Mouse (Mus musculus) yolk sac, embryonic 10.5 days (tissue): ENCODE data around the gene Pnmal1.
A peak's percentile ranks its signal among the peaks of the same experiment; 100 is the strongest.

ENCODE experiments used
- DNase-seq: peaks from one replicate; pipeline ENCODE4 v3.0.0-alpha.2; 2017; ENCODE audit warnings: low spot score

Pnmal1 gene

GRCm38 (mm10) chr7:16959539-16960187 lies at the start of gene Pnmal1:
Pnmal1 (plus strand) TSS chr7:16959679.
- DNase-seq, result no peak

- DNase-seq, result no peak
Measured at GRCm38 (mm10) chr7:16909909-16910308, 49.6 kb upstream of the Pnmal1 start.

DNA sequence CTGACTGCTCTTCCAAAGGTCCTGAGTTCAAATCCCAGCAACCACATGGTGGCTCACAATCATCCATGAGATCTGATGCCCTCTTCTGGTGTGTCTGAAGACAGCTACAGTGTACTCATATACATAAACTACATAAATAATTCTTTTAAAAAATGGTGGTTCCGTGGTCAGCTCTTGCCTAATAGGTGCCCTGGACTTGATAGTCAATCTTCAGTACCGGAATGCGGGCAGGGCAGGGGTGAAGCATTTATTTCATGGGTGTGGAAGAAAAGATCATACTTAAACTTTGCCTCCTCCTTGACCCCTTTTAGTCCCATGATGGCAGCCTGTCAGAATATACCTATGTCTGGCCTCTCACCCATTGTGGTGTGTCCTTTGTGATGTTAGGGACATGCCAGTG lies 47.6 kb upstream of the Pnmal1 start:
- no peak for DNase-seq

- no peak for DNase-seq
Measured at GRCm38 (mm10) chr7:16912360-16912759, 47.1 kb upstream of the Pnmal1 start.

DNA sequence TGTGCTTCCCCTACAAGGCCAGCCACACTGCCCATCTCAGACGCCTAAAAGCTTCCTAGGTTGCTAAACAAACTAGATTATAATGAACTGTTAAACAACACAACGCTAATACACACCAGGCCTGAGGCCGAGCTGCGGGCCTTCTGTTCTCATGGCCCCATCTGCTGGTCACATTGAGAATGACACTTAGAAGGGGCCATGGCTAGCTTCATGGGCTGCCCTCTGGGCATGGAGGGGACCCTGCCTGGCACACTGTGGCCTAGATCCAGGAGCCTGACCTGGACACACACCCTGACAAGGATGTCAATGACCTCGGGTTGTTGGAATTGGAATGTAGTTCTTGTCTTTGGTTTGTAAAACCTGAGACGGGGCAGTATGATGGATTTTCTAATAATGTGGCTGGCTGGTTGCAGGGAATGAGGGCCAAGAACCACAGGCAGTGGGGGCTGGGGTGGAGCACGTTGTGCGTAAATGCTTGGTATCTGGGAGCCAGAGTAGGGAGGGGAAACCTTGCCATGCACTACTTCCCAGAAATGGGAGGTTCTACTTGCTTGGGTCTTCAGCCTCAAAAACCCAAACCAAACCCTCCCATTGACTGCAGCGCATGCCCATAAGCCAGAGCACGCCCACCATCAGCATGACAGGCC lies 45.5 kb upstream of the Pnmal1 start:
- DNase-seq, result peak; percentile 62

- no peak for DNase-seq
Measured at GRCm38 (mm10) chr7:16914453-16915343, 44.8 kb upstream of the Pnmal1 start.

GRCm38 (mm10) chr7:16915461-16916340 lies 43.8 kb upstream of the Pnmal1 start:
- no peak for DNase-seq

GRCm38 (mm10) chr7:16916342-16917265 lies 42.9 kb upstream of the Pnmal1 start:
- DNase-seq, result no peak

DNA sequence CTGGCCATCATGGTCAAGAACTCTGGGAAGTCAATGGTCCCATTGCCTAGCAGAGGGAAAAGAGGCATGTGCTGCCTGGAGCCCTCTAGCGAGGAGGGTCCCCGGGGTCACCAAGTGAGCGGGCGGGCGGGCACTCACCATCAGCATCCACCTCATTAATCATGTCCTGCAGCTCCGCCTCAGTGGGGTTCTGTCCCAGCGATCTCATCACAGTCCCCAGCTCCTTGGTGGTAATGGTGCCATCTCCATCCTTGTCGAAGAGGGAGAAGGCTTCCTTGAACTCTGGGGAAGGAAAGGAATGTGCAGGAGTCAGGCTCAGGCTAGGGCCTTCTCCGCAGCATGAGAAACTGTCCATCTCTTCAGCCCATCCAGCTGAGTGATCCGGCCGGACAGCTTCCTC lies 42.0 kb upstream of the Pnmal1 start:
- no peak for DNase-seq

- no peak for DNase-seq
Measured at GRCm38 (mm10) chr7:16918014-16918413, 41.5 kb upstream of the Pnmal1 start.

GRCm38 (mm10) chr7:16918670-16919069 lies 40.8 kb upstream of the Pnmal1 start:
- no peak for DNase-seq

GRCm38 (mm10) chr7:16919395-16920149 lies 39.9 kb upstream of the Pnmal1 start:
- DNase-seq, result no peak

- no peak for DNase-seq
Measured at GRCm38 (mm10) chr7:16920150-16920579, 39.3 kb upstream of the Pnmal1 start.

GRCm38 (mm10) chr7:16920818-16921791 lies 38.4 kb upstream of the Pnmal1 start:
- DNase-seq, result peak; percentile 36

DNA sequence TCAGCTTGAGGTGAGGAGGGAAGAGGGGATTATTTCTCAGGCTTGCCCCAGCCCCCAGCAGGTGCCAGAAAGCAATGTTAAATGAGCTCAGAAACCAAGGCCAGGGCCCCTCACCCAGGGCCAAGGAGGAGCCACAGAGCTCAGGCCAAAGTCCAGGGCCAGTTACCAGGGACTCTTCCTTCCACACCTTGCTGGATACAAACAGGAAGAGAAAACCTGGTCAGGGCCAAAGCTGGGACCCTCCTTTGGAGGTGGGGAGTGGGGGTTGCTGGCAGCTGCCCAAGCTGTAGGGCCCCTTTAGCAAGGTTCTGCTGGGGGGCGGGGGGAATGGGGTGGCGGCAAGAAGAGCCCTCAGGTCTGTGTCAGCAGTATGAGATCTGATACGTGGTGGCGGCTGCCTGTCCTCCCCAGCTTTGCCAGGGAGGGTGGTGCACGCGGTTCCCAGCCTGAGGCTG lies 37.6 kb upstream of the Pnmal1 start:
- DNase-seq, result peak; percentile 81

DNA sequence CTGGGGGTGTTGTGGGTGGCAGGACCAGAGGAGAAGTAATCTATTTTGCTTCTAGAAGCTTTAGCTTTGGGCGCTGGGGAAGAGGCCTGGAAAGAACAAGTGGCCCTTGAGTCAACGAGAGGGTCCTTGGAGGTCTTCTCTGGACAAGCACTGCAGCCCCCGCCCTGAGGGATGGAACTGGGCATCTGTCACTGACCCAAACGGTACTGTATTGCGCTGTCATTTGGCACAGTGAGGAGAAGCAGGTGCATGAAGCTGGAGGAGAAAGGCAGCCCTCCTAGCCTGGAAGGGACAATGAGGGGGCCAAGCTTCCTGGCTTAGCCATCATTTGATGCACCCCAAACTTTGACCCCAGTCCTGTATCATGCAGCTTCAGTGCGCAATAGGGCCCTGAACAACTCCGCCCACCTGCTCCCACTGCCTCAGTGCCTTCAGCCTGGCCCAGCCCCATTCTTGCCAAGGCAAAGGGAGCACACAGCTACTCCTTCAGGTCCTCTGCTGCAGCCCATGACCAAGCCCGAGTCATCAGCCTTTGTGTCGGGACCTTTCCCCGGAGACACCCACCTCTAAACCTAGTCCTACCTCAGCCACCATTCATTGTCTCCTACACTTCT lies 37.0 kb upstream of the Pnmal1 start:
- peak; percentile 54 for DNase-seq

DNA sequence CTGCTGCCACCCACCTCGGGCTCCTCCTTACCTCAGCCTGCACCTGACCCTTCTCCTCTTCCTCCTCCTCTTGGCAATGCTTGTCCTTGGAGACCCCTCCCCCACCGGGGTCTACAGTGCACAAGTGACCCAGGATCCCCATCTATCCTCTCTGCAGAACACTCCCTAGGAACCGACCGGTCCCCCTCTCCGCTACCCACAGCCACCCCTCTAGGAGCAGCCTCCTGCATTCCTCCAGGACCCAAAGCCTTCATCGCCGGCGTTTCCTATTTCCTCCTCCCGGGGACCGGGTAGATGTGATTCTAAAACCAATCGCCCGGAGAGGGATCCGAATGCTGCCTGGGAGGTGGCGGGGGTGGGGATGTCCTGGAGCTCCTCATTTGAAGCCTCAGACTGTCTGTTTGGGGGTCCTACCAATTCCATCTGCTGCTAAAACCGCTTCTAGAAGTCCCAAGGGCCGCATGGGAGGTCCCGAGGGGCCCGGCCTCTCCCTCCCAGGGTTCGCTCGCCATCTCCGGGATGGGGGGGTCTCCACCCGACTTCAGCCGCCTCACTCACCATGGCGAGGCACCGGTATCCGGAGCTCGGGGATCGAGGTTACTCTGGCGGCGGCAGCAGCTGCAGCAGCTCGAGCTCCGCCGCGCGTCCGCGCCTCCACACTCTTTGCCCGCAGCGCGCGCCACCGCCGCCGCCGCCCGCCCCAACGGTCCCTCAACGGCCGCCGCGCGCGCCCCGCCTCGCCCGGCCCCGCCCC lies 36.0 kb upstream of the Pnmal1 start:
- DNase-seq, result no peak
